Mouse (Mus musculus) c-Kit-positive CD71-positive TER-119-positive erythroid progenitor cells, embryonic 14.5 days (primary cell): Measurements from ENCODE around the gene Mgmt.

Source experiments
- DNase-seq: peaks from one replicate; pipeline ENCODE4 v3.0.0-alpha.2; 2013; ENCODE audit warnings: low spot score

Mgmt gene

GRCm38 (mm10) chr7:137002431-137002830 lies 108.0 kb downstream of the Mgmt start:
- no peak for DNase-seq

DNA sequence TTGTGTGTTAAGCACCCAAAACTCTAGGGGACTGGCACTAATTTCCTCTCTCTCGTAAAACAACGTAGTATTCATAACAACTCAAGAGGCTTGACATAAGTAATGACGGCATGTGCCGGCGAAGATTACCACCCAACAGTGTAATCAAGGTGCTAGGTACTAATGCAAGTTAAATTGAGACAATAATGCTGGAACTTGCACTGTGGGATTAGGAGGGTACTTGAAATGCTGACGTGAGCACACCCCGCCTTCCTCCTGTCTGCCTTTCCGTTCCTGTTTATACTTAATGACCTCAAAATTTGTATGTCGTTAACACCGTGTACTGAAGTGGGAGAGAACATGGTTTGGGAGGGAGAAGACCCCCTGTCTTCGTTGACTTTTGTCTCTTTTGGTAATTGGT lies 110.9 kb downstream of the Mgmt start:
- no peak for DNase-seq

- no peak for DNase-seq
Measured at GRCm38 (mm10) chr7:137008321-137008720, 113.9 kb downstream of the Mgmt start.

- DNase-seq: no peak
Measured at GRCm38 (mm10) chr7:137009732-137010275, 115.4 kb downstream of the Mgmt start.

DNA sequence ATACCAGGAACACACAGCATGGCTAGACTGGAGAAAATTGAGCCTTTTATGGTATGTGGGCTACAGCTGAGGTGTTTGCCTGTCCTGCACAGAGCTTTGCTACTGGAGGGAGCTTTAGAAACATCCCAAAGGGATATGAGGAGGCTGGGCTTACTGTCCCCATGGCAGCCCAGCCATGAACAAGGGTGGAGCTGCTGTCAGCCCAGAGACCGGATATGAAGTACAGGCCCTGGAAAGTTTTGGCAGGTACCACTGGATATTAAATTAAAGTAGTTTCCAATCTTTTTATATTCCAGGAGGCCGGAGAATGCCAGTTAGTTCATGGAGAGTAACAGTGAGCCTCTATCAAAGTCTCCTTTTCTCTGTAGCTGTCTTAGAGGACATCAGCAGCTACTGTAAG lies 116.0 kb downstream of the Mgmt start:
- DNase-seq: no peak

- DNase-seq: no peak
Measured at GRCm38 (mm10) chr7:137012687-137013086, 118.3 kb downstream of the Mgmt start.

GRCm38 (mm10) chr7:137013433-137013832 lies 119.0 kb downstream of the Mgmt start:
- DNase-seq: no peak

DNA sequence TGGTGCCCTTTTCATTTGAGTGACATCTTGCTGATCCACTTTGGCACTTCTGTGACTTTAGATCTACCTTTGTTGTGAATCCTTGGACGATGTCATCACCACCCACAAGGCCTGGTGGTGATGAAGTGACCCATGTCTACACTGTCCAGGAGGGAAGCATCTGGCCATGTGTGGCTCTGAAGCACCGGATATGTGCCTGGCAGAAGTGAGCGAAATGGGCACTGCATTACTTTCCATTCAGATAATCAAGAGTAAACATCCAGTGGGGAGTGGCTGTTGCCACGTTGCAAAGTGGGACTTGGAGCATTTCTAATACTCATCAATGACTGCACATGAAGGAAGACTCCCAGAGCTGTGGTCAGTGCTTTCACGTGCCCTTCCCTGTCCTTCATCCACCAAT lies 124.2 kb downstream of the Mgmt start:
- DNase-seq: no peak

DNA sequence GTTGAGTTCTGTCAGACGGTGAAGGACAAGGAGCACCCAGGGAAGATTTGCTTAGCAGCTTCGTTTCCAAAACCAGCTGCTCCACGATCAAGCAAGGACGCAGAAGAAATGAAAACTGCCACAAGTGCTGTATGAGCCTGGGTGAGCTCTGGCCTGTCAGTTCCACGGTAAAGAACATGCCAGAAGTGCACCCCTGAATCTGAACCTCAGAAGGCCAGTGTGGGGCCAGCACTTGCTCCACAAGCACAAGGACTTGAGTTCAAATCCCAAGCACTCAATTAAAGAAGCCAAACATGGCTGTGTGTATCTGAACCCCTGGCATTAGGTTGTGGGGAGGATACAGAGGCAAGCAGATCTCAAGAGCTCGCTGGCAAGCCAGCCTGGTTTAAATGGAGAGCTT lies 125.8 kb downstream of the Mgmt start:
- no peak for DNase-seq

- DNase-seq: no peak
Measured at GRCm38 (mm10) chr7:137030789-137031188, 136.4 kb downstream of the Mgmt start.

DNA sequence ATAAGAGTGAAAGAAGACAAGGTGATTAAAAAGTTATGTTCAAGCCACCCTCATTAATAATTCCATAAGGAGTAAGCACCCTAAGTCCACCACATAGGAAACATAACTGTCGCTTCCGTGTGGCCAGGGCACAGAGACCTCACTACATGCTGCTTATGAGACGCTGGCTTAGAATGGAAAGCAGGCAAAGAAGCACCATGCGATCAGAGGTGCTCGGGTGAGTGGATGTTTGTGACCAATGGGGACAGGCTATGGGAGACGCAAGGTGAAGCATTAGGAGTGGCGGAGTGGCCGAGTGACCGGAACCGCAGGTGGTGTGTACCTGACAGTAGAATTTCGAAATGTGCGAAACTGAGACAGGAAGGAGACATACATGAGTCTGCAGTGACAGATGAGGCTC lies 138.8 kb downstream of the Mgmt start:
- no peak for DNase-seq

DNA sequence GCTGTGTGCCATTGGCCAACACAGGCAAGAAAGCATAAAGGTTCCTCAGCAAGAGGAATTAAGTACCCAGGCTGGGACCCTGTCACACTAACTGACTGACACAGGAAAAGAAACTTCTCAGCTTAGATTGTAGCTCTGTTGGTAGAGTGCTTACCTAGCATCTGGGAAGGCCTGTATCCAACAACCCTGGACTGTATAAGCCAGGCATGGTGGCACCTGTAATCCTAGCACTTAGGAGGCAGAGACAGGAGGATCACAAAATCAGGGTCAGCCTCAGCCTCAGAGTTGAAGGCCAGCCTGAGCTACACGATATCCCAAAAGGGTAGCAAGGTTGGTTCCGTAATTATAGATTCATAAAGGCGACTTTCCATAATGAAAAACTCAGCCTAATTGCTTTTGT lies 140.6 kb downstream of the Mgmt start:
- no peak for DNase-seq

DNA sequence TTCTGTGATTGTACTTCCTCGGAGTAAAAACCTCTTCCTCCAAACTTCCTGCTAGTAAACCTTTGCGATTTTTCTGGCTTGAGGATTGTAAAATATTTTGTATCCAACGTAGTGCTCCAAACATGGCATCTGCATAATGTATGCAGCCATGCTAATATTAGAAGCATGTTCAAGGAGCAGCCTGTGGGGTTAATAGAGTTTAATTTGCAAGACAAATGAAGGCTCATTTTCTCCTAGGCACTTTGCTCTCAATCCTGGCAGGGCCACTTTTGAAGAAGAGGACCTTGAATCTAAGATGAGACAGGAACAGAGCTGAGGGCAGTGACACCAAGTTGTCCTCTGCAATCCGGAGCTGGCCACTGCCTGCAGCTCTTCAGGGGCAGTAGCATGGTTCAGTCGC lies 141.5 kb downstream of the Mgmt start:
- DNase-seq: no peak

DNA sequence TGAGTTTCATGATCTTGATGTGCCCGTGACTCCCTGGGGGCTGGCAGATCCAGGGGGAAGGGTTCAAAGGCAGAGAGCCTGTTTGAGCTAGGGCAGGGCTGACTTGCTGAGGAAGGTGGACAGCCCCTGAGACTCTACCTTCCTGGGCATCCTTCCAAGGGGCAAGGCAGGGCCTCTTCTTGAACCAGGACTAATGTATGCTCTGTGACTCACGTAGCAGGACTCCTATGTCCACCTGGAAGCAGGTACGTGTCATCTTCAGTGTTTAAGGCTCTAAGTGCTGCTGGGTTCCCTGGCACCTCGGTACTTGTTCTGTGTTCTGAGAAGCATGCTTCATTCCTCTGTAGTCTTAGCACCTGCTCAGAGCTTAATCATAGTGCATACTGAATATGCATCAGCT lies 143.1 kb downstream of the Mgmt start:
- no peak for DNase-seq

DNA sequence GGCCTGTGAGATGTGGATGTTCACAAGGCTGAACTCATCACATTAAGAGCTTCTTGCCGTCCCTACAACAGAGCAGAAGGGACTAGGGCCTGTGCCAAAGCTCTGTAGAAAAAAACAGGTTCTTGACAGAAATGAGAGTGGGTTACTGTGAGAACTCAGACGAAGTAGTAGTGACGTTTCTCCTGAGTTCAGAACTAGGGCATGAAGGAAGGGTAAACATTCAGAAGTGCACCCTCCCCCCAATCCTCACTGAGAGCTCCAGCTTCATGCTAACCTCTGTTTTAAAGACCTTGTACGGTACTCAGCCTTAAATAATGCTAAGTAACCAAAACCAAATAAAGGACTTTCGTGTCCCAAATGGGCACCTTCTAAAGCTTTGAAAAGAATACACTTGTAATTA lies 143.5 kb downstream of the Mgmt start:
- DNase-seq: no peak

DNA sequence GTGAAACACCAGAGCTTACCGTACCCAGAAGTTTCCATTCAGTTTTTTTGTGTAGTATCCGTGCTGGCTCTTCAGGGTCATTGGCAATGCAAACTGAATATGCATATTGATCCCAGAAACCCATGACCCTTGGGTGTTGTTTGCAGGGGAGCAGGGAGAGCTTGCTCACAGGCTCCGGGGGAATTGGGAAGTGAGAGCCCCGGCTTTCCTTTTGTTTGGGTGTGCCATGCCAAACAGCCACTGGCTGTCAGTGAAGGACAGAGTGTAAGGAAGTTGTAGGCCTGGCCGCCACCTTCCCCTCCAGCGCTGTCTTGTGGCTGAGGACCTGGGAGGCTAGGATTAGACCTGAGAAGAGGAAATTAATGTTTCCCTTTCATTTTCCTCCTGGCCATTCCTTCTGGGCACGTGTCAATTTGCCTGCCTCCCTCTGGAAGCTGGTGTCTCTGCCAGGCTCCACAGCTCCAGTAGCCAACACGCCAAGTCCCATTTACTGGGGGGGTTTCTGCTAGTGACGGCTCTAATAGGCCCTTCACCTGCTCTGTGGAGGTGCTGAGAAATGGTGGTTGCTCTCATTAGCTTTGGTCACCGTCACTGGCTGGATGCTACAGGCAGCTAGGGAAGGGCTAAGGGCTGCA lies 144.0 kb downstream of the Mgmt start:
- no peak for DNase-seq

DNA sequence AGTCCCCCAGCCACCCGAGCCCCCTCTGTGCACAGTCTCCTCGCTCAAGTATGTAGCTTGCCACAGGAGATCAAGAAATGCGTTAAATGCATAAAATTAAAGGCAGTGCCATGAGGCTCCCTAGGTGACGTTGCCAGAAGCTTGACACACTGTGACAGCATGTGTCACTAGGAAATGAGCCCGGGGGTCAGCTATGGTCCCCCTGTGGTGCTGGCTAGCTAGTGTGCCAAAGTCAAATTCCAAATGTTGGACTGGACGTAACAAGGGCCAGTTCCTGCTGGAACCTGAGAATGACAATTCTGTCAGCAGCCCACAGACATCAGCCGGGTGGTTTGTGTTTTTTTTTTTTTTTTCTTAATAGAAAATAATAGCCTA lies 144.5 kb downstream of the Mgmt start:
- DNase-seq: no peak

GRCm38 (mm10) chr7:137040646-137041045 lies 146.2 kb downstream of the Mgmt start:
- DNase-seq: no peak

- DNase-seq: no peak
Measured at GRCm38 (mm10) chr7:137046891-137047290, 152.5 kb downstream of the Mgmt start.

DNA sequence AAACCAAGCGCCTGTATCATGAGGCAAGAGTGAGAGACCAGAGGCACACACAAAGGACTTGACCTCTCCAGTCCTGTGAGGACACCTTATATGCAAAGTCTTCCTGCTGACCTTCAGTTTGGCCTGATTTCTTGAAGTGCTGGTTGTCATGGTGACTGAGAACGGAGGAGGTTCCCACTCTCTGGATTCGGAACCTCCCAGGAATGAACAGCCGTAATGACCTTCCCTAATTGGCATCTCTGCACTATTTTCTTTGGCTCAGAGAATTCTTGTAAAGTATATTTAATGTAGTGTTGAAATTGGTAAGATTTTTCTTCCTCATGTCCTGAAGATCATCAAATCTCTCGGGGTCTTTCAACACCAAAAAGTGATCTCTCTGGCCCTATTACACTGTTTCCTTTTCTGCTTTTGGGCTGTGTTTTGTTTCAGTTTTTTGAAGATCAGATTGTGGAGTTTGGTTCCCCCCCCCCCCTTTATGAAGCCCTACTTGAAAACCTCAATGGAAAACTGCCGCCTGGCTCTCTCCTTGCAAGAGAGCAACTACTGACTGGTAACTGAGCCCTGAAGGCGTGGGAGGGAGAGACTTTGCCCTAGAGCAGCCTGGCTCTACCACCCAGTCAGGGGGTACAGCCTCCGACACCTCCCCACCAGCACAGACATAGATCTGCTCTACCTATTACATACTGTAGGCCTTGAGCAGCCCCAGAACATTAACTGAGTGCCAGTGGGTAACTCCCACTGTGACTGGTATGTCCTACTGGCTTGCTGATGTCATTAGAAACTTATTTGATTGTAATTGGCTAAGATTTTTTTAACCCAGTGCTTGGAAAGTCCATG lies 153.9 kb downstream of the Mgmt start:
- DNase-seq: no peak

DNA sequence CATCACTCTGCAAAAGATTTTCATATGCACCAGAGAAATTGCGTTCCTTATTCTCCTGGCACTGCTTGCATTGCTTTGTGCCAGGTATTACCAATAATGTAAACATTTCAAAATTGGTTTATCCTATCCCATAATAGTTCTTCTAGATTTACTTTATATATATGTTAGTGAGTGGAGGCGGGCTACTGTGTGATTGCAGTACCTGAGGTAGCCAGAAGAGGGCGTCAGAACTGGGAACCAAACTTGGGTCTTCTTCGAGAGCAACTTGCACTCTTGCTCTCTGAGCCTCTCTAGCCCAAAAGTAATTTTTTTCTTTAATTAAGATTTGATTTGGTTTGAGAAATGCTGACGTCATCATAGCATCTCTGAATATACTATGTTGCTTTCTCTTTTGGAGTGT lies 159.9 kb downstream of the Mgmt start:
- no peak for DNase-seq

DNA sequence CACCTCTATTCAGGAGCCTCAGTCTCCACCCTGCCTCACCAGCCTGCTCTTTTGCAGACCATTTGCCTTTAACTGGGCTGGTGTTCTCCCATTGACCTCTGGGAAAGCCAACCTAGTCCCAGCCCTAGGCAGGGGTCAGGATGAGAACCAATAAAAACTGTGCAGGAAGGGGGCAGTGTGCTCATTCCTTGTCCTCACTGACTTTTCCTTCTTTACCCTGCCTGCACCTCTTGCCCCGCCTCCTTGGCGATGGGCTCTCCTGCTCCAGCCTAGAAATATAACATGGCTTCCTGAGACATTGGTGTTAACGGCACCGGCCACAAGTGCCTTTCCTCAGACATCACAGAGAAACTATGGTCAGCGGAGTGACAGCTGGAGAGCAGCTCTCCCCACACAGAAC lies 161.7 kb downstream of the Mgmt start:
- DNase-seq: no peak

DNA sequence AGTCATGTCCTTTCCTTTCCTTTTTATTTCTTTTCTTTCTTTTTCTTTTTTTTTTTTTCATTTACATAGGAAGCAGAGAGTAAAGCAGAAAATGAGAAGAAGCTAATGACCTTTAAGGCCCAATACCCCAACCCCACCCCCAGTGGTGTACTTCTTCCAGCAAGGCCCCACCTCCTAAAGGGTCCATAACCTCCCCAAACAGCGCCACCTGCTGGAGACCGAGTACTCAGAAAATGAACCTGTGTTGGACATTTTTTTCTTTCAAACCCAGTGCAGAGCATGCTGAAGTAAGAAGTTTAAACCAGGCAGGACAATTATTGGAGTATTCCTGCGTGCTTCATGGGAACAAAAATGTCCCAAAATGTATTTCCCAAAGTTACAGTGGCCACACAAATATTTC lies 166.1 kb downstream of the Mgmt start:
- DNase-seq: no peak

DNA sequence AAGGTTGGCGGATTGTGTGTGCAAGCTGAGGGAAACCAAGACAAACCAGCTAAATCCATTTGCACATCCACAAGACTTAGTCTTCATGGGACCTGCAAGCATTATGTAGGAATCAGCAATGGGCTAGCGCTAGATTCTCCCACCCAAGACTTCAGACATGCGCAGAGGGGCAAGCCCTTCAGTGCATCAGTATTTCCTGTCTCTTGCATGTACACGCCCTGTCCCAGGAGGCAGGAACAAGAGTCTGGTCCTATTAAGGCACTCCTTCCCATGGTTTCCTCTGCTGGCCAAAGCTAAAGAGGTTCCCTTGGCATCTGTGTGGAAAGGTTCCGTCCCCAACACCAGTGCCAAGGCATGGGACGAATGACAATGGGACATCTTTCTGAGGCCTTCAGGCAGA lies 166.7 kb downstream of the Mgmt start:
- DNase-seq: no peak
